ENCODE assay signal across 18 mouse cellular contexts in the genomic region with DNA sequence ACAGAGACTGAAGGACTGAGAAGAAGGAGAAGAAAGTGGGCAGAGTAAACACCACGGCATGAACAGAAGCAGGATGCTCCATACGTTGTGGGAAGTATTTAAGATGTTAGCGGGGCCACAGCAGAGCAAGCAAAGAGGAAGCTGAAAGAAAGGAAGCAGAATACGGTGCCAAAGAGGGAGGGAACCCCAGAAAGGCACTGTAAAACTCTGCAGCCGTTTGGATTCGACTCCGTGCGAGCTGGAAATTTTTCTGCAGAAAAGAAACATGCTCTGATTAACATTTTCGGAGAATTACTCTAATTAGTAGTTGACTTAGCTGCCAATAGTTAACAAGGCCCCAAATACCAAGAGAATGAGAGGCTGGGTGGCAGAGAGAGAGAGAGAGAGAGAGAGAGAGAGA.
DNase-seq lines count a peak whose midpoint lies in the region; ATAC-seq and TF ChIP-seq lines count a peak whose summit lies in the region.
"Had no signal": no experiment of that assay in that cellular context is flagged by ENCODE, and none has a peak within 500 bp of the region (broad histone marks: within the 10 kb centered on the region; RNA-seq: fewer than 3 reads in every experiment).

No protein-coding gene starts in this region.

- H3K36me3 ChIP-seq in forebrain, embryonic 16.5 days (ENCODE audit: control insufficient read depth, insufficient read depth) = no peaks in the 10 kb centered on the region
- no peaks in the 10 kb centered on the region for H3K36me3 ChIP-seq in forebrain, embryonic 13.5 days (ENCODE audit: poor library complexity, severe bottlenecking)
- H3K36me3 ChIP-seq: G1E; hindbrain, embryonic 15.5 days; liver, embryonic 15.5 days had no signal

- peak overlapping the region; percentile 35 for H3K4me2 ChIP-seq in forebrain, embryonic 16.5 days (ENCODE audit: low read length)
- no peak overlapping the region for H3K4me2 ChIP-seq in forebrain, embryonic 13.5 days
- H3K4me2 ChIP-seq: hindbrain, embryonic 15.5 days; liver, embryonic 15.5 days had no signal

- H3K4me1 ChIP-seq in forebrain, embryonic 16.5 days (replicated peaks; ENCODE audit: control insufficient read depth, insufficient read depth, low read length) = peaks cover 11% of the 10 kb centered on the region
- peaks cover 20% of the 10 kb centered on the region; the same call in 1 of the 2 replicates for H3K4me1 ChIP-seq in forebrain, embryonic 13.5 days
- H3K4me1 ChIP-seq: hindbrain, embryonic 15.5 days; liver, embryonic 15.5 days had no signal

- no peaks in the 10 kb centered on the region for H3K9me3 ChIP-seq in forebrain, embryonic 16.5 days (ENCODE audit: control insufficient read depth, low read length)
- H3K9me3 ChIP-seq in forebrain, embryonic 13.5 days (replicated peaks) = no peaks in the 10 kb centered on the region
- H3K9me3 ChIP-seq: G1E; hindbrain, embryonic 15.5 days; liver, embryonic 15.5 days had no signal

- H3K27ac ChIP-seq in forebrain, embryonic 16.5 days (ENCODE audit: low read length) = no peak overlapping the region
- H3K27ac ChIP-seq in forebrain, embryonic 13.5 days = no peak overlapping the region
- H3K27ac ChIP-seq in left cerebral cortex, adult 2 months = no peak overlapping the region
- H3K27ac ChIP-seq: hindbrain, embryonic 15.5 days; liver, embryonic 15.5 days; macrophage had no signal

- no peak for TF ChIP-seq CTCF in left cerebral cortex, adult 2 months (IDR thresholded peaks at IDR 0.05)

- no peak overlapping the region for H3K9ac ChIP-seq in forebrain, embryonic 16.5 days (replicated peaks; ENCODE audit: low read depth, low read length)
- no peak overlapping the region for H3K9ac ChIP-seq in forebrain, embryonic 13.5 days
- H3K9ac ChIP-seq: hindbrain, embryonic 15.5 days; liver, embryonic 15.5 days had no signal

- WGBS in forebrain, embryonic 16.5 days = 17% methylated on average over 9 of the region's 9 CpGs
- 39% methylated on average over 9 of the region's 9 CpGs for WGBS in forebrain, embryonic 13.5 days

- ATAC-seq in forebrain, embryonic 16.5 days = peak; percentile 70; the same call in 1 of the 2 replicates
- ATAC-seq in forebrain, embryonic 13.5 days = no peak
- ATAC-seq in hematopoietic stem cell, adult 5-6 weeks (replicated peaks in 1 of 2; ENCODE audit: insufficient read depth in 1 of 2, low FRiP score in 2 of 2, low TSS enrichment in 1 of 2, low read depth in 1 of 2, poor library complexity in 2 of 2, severe bottlenecking in 2 of 2) = peak; percentile 87 to 96

- peak; percentile 15 for DNase-seq in layer of hippocampus, adult 11-12 months (ENCODE audit: low spot score)
- DNase-seq in layer of hippocampus, postnatal 25 days (ENCODE audit: extremely low spot score in 1 of 2, low spot score in 1 of 2) = no peak
- peak; percentile 57 for DNase-seq in MEL-GATA-1-ER (ENCODE audit: extremely low read depth, low read depth)
- no peak for DNase-seq in urinary bladder, adult 2 months (ENCODE audit: low spot score)
- DNase-seq in left cerebral cortex, adult 2 months (ENCODE audit: extremely low spot score in 1 of 2, low spot score in 2 of 2) = no peak
- DNase-seq: adrenal gland, postnatal 36 days; cerebellum, adult 2 months; gastrocnemius, postnatal 14 days; kidney, adult 2 months; right cerebral cortex, postnatal 25 days had no signal

- no peaks in the 10 kb centered on the region for H3K27me3 ChIP-seq in forebrain, embryonic 16.5 days (replicated peaks; ENCODE audit: control insufficient read depth, insufficient read depth, low read length)
- no peaks in the 10 kb centered on the region for H3K27me3 ChIP-seq in forebrain, embryonic 13.5 days
- H3K27me3 ChIP-seq: hindbrain, embryonic 15.5 days; liver, embryonic 15.5 days had no signal

- intact Hi-C loops in left cerebral cortex, adult 2 months (cut with DNase I) = no loop called here

- no peak overlapping the region for H3K4me3 ChIP-seq in forebrain, embryonic 16.5 days (replicated peaks; ENCODE audit: low read length)
- H3K4me3 ChIP-seq in forebrain, embryonic 13.5 days = no peak overlapping the region
- no peak overlapping the region for H3K4me3 ChIP-seq in left cerebral cortex, adult 2 months
- H3K4me3 ChIP-seq: erythroblast, embryonic 14.5 days; hindbrain, embryonic 15.5 days; liver, embryonic 15.5 days had no signal

Comparison
In these comparisons a context has a peak if more than half of its experiments do, and no peak if none do; other contexts are left out.
1. DNase-seq: peak in layer of hippocampus, adult 11-12 months (single experiment) and MEL-GATA-1-ER (single experiment); none in layer of hippocampus, postnatal 25 days (0 of 2), urinary bladder, adult 2 months (single experiment) and left cerebral cortex, adult 2 months (0 of 2).